Mouse (Mus musculus): Measurements from ENCODE around the gene Dlk2.

GRCm38 (mm10) chr17:46341208-46341607, 44.0 kb downstream of the Dlk2 start:
- TF ChIP-seq CTCF (IDR thresholded peaks at IDR 0.05; ENCODE audit: control insufficient read depth, insufficient read depth, low read length): no peak
- TF ChIP-seq POLR2A (IDR thresholded peaks at IDR 0.05; ENCODE audit: borderline replicate concordance, control insufficient read depth, low read depth, low read length): no peak
